Mouse (Mus musculus): ENCODE measurements around the gene Nfib. TPM values are rescaled to one million over a fixed set of nuclear protein-coding genes. Genes with fewer than 3 reads are reported as not detected.

The Nfib gene
- polyA plus RNA-seq, 1 experiment: 4.1 TPM

DNA sequence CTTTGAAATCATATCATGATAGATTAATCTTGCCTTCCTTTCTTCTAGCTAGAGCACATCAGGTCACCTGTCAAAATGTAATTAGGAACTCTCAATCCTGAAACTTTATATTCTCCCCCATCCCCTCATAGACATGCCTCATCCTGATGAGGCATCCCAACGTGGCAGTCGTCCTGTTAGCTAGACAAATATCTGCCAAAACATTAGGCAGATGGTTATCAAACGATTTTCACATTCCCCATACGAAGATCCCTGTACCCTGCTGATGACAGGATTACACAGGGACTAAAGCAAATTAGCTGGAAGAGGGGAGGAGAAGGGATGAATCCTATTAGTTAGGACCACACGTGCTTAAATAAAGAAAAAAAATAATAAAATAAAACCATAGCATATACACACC lies 69.7 kb downstream of the Nfib start:
- no peak overlapping the region for H3K4me3 ChIP-seq (replicated peaks; ENCODE audit: control insufficient read depth, low read depth, low read length)
- 67% methylated on average over 5 of the region's 5 CpGs for WGBS
- no peak overlapping the region for H3K27ac ChIP-seq (ENCODE audit: control insufficient read depth, insufficient read depth, low read depth, low read length, poor library complexity)
- TF ChIP-seq POLR2A (IDR thresholded peaks at IDR 0.05; ENCODE audit: borderline replicate concordance, control insufficient read depth, low read depth, low read length): no peak
- no peak for TF ChIP-seq CTCF (IDR thresholded peaks at IDR 0.05; ENCODE audit: control insufficient read depth, insufficient read depth, low read length)
- H3K4me1 ChIP-seq (ENCODE audit: control insufficient read depth, insufficient read depth, low read length): no peaks in the 10 kb centered on the region

GRCm38 (mm10) chr4:82635118-82635517 lies 70.4 kb downstream of the Nfib start:
- TF ChIP-seq POLR2A (IDR thresholded peaks at IDR 0.05; ENCODE audit: borderline replicate concordance, control insufficient read depth, low read depth, low read length) (no peak), CTCF (IDR thresholded peaks at IDR 0.05; ENCODE audit: control insufficient read depth, insufficient read depth, low read length) (no peak)
- whole genome bisulfite sequencing: 89% methylated on average over 11 of the region's 11 CpGs
- no peaks in the 10 kb centered on the region for H3K4me1 ChIP-seq (ENCODE audit: control insufficient read depth, insufficient read depth, low read length)
- H3K4me3 ChIP-seq (replicated peaks; ENCODE audit: control insufficient read depth, low read depth, low read length): no peak overlapping the region
- no peak overlapping the region for H3K27ac ChIP-seq (ENCODE audit: control insufficient read depth, insufficient read depth, low read depth, low read length, poor library complexity)

DNA sequence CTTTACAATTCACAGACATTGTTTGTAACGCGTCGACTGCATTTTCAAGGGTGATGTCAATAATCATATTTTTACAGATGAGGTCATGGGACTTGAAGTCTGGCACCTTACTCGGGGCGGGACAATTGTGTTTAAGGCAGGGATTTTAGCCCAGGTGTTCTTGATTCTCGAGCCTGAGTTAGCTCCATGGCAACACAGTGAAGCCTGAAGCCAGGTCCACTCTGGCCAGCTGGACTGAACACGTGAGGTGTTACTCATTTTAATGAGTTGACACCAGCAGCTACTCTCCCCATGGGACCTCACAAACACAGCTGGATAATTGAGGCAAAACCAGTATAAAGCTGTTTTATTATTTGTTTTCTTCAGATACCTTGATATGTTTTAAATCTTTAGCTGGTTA lies 71.2 kb downstream of the Nfib start:
- TF ChIP-seq CTCF (IDR thresholded peaks at IDR 0.05; ENCODE audit: control insufficient read depth, insufficient read depth, low read length) (no peak), POLR2A (IDR thresholded peaks at IDR 0.05; ENCODE audit: borderline replicate concordance, control insufficient read depth, low read depth, low read length) (no peak)
- Histone ChIP-seq H3K27ac (ENCODE audit: control insufficient read depth, insufficient read depth, low read depth, low read length, poor library complexity) (no peak overlapping the region), H3K4me3 (replicated peaks; ENCODE audit: control insufficient read depth, low read depth, low read length) (no peak overlapping the region), H3K4me1 (ENCODE audit: control insufficient read depth, insufficient read depth, low read length) (no peaks in the 10 kb centered on the region)
- WGBS: 78% methylated on average over 7 of the region's 7 CpGs

GRCm38 (mm10) chr4:82624285-82625045 lies 81.1 kb downstream of the Nfib start:
- no peaks in the 10 kb centered on the region; the same call in 1 of the 2 replicates for H3K4me1 ChIP-seq (ENCODE audit: control insufficient read depth, insufficient read depth, low read length)
- TF ChIP-seq CTCF (IDR thresholded peaks at IDR 0.05; ENCODE audit: control insufficient read depth, insufficient read depth, low read length) (no peak), POLR2A (IDR thresholded peaks at IDR 0.05; ENCODE audit: borderline replicate concordance, control insufficient read depth, low read depth, low read length) (no peak)
- H3K27ac ChIP-seq (ENCODE audit: control insufficient read depth, insufficient read depth, low read depth, low read length, poor library complexity): no peak overlapping the region
- no peak overlapping the region for H3K4me3 ChIP-seq (replicated peaks; ENCODE audit: control insufficient read depth, low read depth, low read length)
- 32% methylated on average over 8 of the region's 8 CpGs for WGBS

- TF ChIP-seq POLR2A (IDR thresholded peaks at IDR 0.05; ENCODE audit: borderline replicate concordance, control insufficient read depth, low read depth, low read length) (no peak), CTCF (IDR thresholded peaks at IDR 0.05; ENCODE audit: control insufficient read depth, insufficient read depth, low read length) (no peak)
- 11% methylated on average over 4 of the region's 4 CpGs for WGBS
- Histone ChIP-seq H3K4me1 (ENCODE audit: control insufficient read depth, insufficient read depth, low read length) (no peaks in the 10 kb centered on the region; the same call in 1 of the 2 replicates), H3K27ac (ENCODE audit: control insufficient read depth, insufficient read depth, low read depth, low read length, poor library complexity) (no peak overlapping the region), H3K4me3 (replicated peaks; ENCODE audit: control insufficient read depth, low read depth, low read length) (no peak overlapping the region)
Measured at GRCm38 (mm10) chr4:82623835-82624234, 81.7 kb downstream of the Nfib start.

GRCm38 (mm10) chr4:82623081-82623538 lies 82.4 kb downstream of the Nfib start:
- Histone ChIP-seq H3K4me3 (replicated peaks; ENCODE audit: control insufficient read depth, low read depth, low read length) (no peak overlapping the region), H3K4me1 (ENCODE audit: control insufficient read depth, insufficient read depth, low read length) (no peaks in the 10 kb centered on the region; the same call in 1 of the 2 replicates), H3K27ac (ENCODE audit: control insufficient read depth, insufficient read depth, low read depth, low read length, poor library complexity) (no peak overlapping the region)
- TF ChIP-seq POLR2A (IDR thresholded peaks at IDR 0.05; ENCODE audit: borderline replicate concordance, control insufficient read depth, low read depth, low read length): no peak
- no peak for TF ChIP-seq CTCF (IDR thresholded peaks at IDR 0.05; ENCODE audit: control insufficient read depth, insufficient read depth, low read length)
- WGBS: 17% methylated on average over 12 of the region's 12 CpGs

DNA sequence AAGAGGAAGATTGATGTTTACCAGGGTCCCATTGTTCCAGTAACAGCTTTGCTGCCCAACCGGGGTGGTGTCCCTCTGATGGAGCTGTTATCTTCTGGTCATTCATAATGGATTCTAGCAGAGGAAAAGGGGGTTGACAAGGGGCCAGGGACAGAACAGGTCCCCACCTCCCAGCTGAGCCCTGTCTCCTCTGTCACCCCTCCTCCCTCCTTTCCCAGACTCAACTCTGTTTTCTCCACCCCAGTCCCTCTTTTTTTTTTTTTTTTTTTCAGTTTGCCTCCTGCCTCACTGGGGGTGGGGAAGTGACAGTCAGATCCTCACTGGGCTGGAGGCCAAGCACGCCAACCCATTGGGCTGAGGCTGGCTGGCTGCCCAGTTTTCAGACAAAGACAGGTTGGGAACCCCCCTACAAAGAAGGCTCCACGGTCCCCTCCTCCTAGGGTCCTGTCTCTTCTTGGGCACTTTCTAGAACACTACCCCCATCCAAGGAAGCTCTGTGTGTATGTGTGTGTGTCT lies 83.2 kb downstream of the Nfib start:
- no peaks in the 10 kb centered on the region; the same call in 1 of the 2 replicates for H3K4me1 ChIP-seq (ENCODE audit: control insufficient read depth, insufficient read depth, low read length)
- TF ChIP-seq CTCF (IDR thresholded peaks at IDR 0.05; ENCODE audit: control insufficient read depth, insufficient read depth, low read length): no peak
- TF ChIP-seq POLR2A (IDR thresholded peaks at IDR 0.05; ENCODE audit: borderline replicate concordance, control insufficient read depth, low read depth, low read length): no peak
- WGBS: 2% methylated on average over 3 of the region's 3 CpGs
- no peak overlapping the region for H3K27ac ChIP-seq (ENCODE audit: control insufficient read depth, insufficient read depth, low read depth, low read length, poor library complexity)
- no peak overlapping the region for H3K4me3 ChIP-seq (replicated peaks; ENCODE audit: control insufficient read depth, low read depth, low read length)

DNA sequence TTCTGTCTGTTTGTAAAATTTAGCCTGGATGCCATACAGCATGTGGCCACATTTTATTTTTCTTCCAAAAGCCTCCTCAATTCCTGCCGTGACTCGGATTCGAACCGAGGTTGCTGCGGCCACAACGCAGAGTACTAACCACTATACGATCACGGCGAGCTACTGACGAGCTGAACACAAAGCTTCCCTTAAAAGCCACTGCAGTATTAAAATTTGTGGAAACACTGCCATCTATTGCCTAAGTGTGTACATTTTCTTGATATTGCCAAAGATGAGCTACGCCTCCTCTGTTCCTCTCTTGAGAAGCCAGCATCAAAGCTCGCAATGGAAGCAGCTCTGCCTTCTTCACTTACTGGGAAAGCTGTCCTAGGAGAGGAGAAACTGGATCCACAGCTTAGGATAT lies 86.0 kb downstream of the Nfib start:
- 19% methylated on average over 12 of the region's 12 CpGs for WGBS
- TF ChIP-seq POLR2A (IDR thresholded peaks at IDR 0.05; ENCODE audit: borderline replicate concordance, control insufficient read depth, low read depth, low read length): no peak
- no peak for TF ChIP-seq CTCF (IDR thresholded peaks at IDR 0.05; ENCODE audit: control insufficient read depth, insufficient read depth, low read length)
- H3K4me3 ChIP-seq (replicated peaks; ENCODE audit: control insufficient read depth, low read depth, low read length): no peak overlapping the region
- no peak overlapping the region for H3K27ac ChIP-seq (ENCODE audit: control insufficient read depth, insufficient read depth, low read depth, low read length, poor library complexity)
- no peaks in the 10 kb centered on the region; the same call in 1 of the 2 replicates for H3K4me1 ChIP-seq (ENCODE audit: control insufficient read depth, insufficient read depth, low read length)

Measured in bone marrow, adult 2 months (tissue).